Mouse (Mus musculus) thymus, adult 2 months (tissue): ENCODE results near the gene Plekhs1. TPM values are rescaled to one million over a fixed set of nuclear protein-coding genes. Genes with fewer than 3 reads are reported as not detected.
"Not testable (repeated sequence)": the region's sequence is repeated elsewhere in the genome, so short reads cannot be mapped to it uniquely, and the experiment has no call there.

Experiments used
- DNase-seq: peaks from one replicate; pipeline ENCODE4 v3.0.0; 2021
- H3K27ac ChIP-seq: fragments of 200-500 bp; 2 replicates; pipeline ENCODE4 v1.5.1; 2012; ENCODE audit warnings: low read length, control low read depth; ENCODE audit not compliant: control insufficient read depth, insufficient read depth
- H3K27me3 ChIP-seq: fragments of 200-500 bp; 2 replicates; pipeline ENCODE4 v1.6.1; 2012; ENCODE audit warnings: mild to moderate bottlenecking, low read length, moderate library complexity, mixed read lengths; ENCODE audit not compliant: control insufficient read depth, insufficient read depth
- H3K36me3 ChIP-seq: fragments of 200-500 bp; 2 replicates; pipeline ENCODE4 v1.6.1; 2012; ENCODE audit warnings: mild to moderate bottlenecking, low read length, moderate library complexity; ENCODE audit not compliant: control insufficient read depth, insufficient read depth
- H3K4me1 ChIP-seq: fragments of 200-500 bp; replicated peaks from 2 replicates; pipeline ENCODE4 v1.6.1; 2012; ENCODE audit warnings: low read length; ENCODE audit not compliant: control insufficient read depth, insufficient read depth
- H3K4me3 ChIP-seq: fragments of 200-500 bp; 2 replicates; pipeline ENCODE4 v1.5.1; 2012; ENCODE audit warnings: mild to moderate bottlenecking, low read length, control low read depth, moderate library complexity; ENCODE audit not compliant: control insufficient read depth, insufficient read depth
- CTCF ChIP-seq: fragments of 200-500 bp; IDR thresholded peaks from 2 replicates; pipeline ENCODE4 v1.5.1; 2012; ENCODE audit warnings: mild to moderate bottlenecking, control low read depth, low read length, moderate library complexity, borderline replicate concordance; ENCODE audit not compliant: control insufficient read depth, poor library complexity, insufficient read depth; ENCODE audit errors: extremely low read depth
- POLR2A ChIP-seq: fragments of 200-500 bp; IDR thresholded peaks from 2 replicates; pipeline ENCODE4 v1.6.1; 2012; ENCODE audit warnings: mild to moderate bottlenecking, low read length, control low read depth, moderate library complexity; ENCODE audit not compliant: control insufficient read depth, poor library complexity, insufficient read depth; ENCODE audit errors: extremely low read depth
- WGBS: fragments of 180-500 bp; shearing (Covaris S2); methylation state at CpG from one replicate; pipeline ENCODE4 v1.1.7; 2018; 5-methylcytosine and 5-hydroxymethylcytosine counted together
- polyA plus RNA-seq: library from polyadenylated mRNA; depleted of rRNA; stranded (reverse); fragments of >200 nt; gene quantifications from 2 replicates; pipeline ENCODE4 v1.2.3, GENCODE M21; 2012

The Plekhs1 gene
- polyA plus RNA-seq, 1 experiment = 1.1 TPM

- no peak for TF ChIP-seq CTCF
These were observed 16.4 kb downstream of the Plekhs1 start for GRCm38 (mm10) chr19:56477832-56478231.

GRCm38 (mm10) chr19:56484630-56485375 lies 23.4 kb downstream of the Plekhs1 start:
- Histone ChIP-seq H3K27ac (no peak overlapping the region), H3K4me3 (no peak overlapping the region), H3K27me3 (no peaks in the 10 kb centered on the region; the same call in 1 of the 2 replicates), H3K36me3 (no peaks in the 10 kb centered on the region), H3K4me1 (no peaks in the 10 kb centered on the region)
- DNase-seq = no peak
- TF ChIP-seq POLR2A = no peak
- no peak for TF ChIP-seq CTCF
- WGBS = 88% methylated on average over 13 of the region's 13 CpGs

More at GRCm38 (mm10) chr19:56477832-56478231, 16.4 kb downstream of the Plekhs1 start:
- H3K27me3 ChIP-seq = no peaks in the 10 kb centered on the region
- H3K4me3 ChIP-seq = no peak overlapping the region
- peaks cover 3% of the 10 kb centered on the region; the same call in 1 of the 2 replicates for H3K4me1 ChIP-seq
- DNase-seq = no peak
- 68% methylated on average over 3 of the region's 3 CpGs for WGBS
- H3K27ac ChIP-seq = no peak overlapping the region
- H3K36me3 ChIP-seq = no peaks in the 10 kb centered on the region

GRCm38 (mm10) chr19:56485376-56486271 lies 24.2 kb downstream of the Plekhs1 start:
- DNase-seq = no peak
- TF ChIP-seq CTCF (no peak), POLR2A (no peak)
- Histone ChIP-seq H3K27ac (no peak overlapping the region), H3K27me3 (no peaks in the 10 kb centered on the region; the same call in 1 of the 2 replicates), H3K36me3 (no peaks in the 10 kb centered on the region), H3K4me3 (no peak overlapping the region), H3K4me1 (no peaks in the 10 kb centered on the region)
- 76% methylated on average over 13 of the region's 13 CpGs for WGBS

GRCm38 (mm10) chr19:56486926-56487325 lies 25.5 kb downstream of the Plekhs1 start:
- Histone ChIP-seq H3K36me3 (no peaks in the 10 kb centered on the region), H3K27ac (no peak overlapping the region), H3K4me1 (no peaks in the 10 kb centered on the region), H3K4me3 (no peak overlapping the region), H3K27me3 (no peaks in the 10 kb centered on the region; the same call in 1 of the 2 replicates)
- TF ChIP-seq POLR2A (no peak), CTCF (no peak)
- DNase-seq = no peak
- 92% methylated on average over 7 of the region's 7 CpGs for WGBS

GRCm38 (mm10) chr19:56487339-56487738 lies 25.9 kb downstream of the Plekhs1 start:
- 85% methylated on average over 2 of the region's 2 CpGs for WGBS
- H3K27me3 ChIP-seq = no peaks in the 10 kb centered on the region; the same call in 1 of the 2 replicates

GRCm38 (mm10) chr19:56489601-56490000 lies 28.2 kb downstream of the Plekhs1 start:
- no peak overlapping the region for H3K27ac ChIP-seq
- H3K36me3 ChIP-seq = no peaks in the 10 kb centered on the region
- no peaks in the 10 kb centered on the region; the same call in 1 of the 2 replicates for H3K27me3 ChIP-seq
- TF ChIP-seq POLR2A (no peak), CTCF (no peak)
- 91% methylated on average over 6 of the region's 6 CpGs for WGBS
- DNase-seq = no peak
- no peak overlapping the region for H3K4me3 ChIP-seq
- no peaks in the 10 kb centered on the region for H3K4me1 ChIP-seq

More at GRCm38 (mm10) chr19:56487339-56487738, 25.9 kb downstream of the Plekhs1 start:
- no peak for DNase-seq
- H3K4me1 ChIP-seq = no peaks in the 10 kb centered on the region
- H3K4me3 ChIP-seq = no peak overlapping the region
- TF ChIP-seq POLR2A = no peak
- no peak for TF ChIP-seq CTCF
- H3K36me3 ChIP-seq = no peaks in the 10 kb centered on the region
- no peak overlapping the region for H3K27ac ChIP-seq

GRCm38 (mm10) chr19:56494157-56494556 lies 32.7 kb downstream of the Plekhs1 start:
- H3K4me1 ChIP-seq, H3K27me3 ChIP-seq, DNase-seq, H3K27ac ChIP-seq, H3K4me3 ChIP-seq, H3K36me3 ChIP-seq: not testable (repeated sequence)
- no CpG with 5 or more reads among the region's 2 CpGs for WGBS

- not testable (repeated sequence) for H3K4me3 ChIP-seq, H3K27me3 ChIP-seq, DNase-seq, H3K27ac ChIP-seq, H3K36me3 ChIP-seq, H3K4me1 ChIP-seq
- no CpG with 5 or more reads among the region's 5 CpGs for WGBS
These were observed 41.6 kb downstream of the Plekhs1 start for GRCm38 (mm10) chr19:56503069-56503468.

GRCm38 (mm10) chr19:56503525-56503924 lies 42.1 kb downstream of the Plekhs1 start:
- H3K27me3 ChIP-seq, H3K4me1 ChIP-seq, H3K4me3 ChIP-seq, H3K27ac ChIP-seq, H3K36me3 ChIP-seq, DNase-seq: not testable (repeated sequence)
- no CpG with 5 or more reads among the region's 5 CpGs for WGBS
